Mouse (Mus musculus) CH12.LX (cell line): ENCODE data around the gene Camkmt.

Source experiments
- CTCF ChIP-seq, 2 experiments: IDR thresholded peaks in 1 of 2; conservative IDR thresholded peaks in 1 of 2; 2 replicates each; pipeline ENCODE4 v1.5.1; 2011 to 2012; ENCODE audit warnings: low read depth in 2 of 2, low read length in 2 of 2, improper control_type of control experiment in 1 of 2, inconsistent platforms in 1 of 2, mild to moderate bottlenecking in 1 of 2, moderate library complexity in 1 of 2
- RCOR1 ChIP-seq: conservative IDR thresholded peaks from 2 replicates; pipeline ENCODE4 v1.6.1; 2012; ENCODE audit warnings: low read depth, mild to moderate bottlenecking, inconsistent platforms, low read length, improper control_type of control experiment
- USF2 ChIP-seq: conservative IDR thresholded peaks from 2 replicates; pipeline ENCODE4 v1.6.1; 2011; ENCODE audit warnings: low read depth, low read length, improper control_type of control experiment

GRCm38 (mm10) chr17:85091762-85092161 is 1.4 kb downstream of the Camkmt start:
- TF ChIP-seq CTCF (conservative IDR thresholded peaks at IDR 0.05 in 1 of 2, IDR thresholded peaks at IDR 0.05 in 1 of 2; ENCODE audit: low read depth in 2 of 2, low read length in 2 of 2), result no peak
- no peak for TF ChIP-seq USF2
- TF ChIP-seq RCOR1, result no peak
